Mouse (Mus musculus) thymus, adult 2 months (tissue): Measurements from ENCODE around the gene Shisa8.

Source experiments
- CTCF ChIP-seq: fragments of 200-500 bp; IDR thresholded peaks from 2 replicates; pipeline ENCODE4 v1.5.1; 2012; ENCODE audit warnings: mild to moderate bottlenecking, control low read depth, low read length, moderate library complexity, borderline replicate concordance; ENCODE audit not compliant: control insufficient read depth, poor library complexity, insufficient read depth; ENCODE audit errors: extremely low read depth
- POLR2A ChIP-seq: fragments of 200-500 bp; IDR thresholded peaks from 2 replicates; pipeline ENCODE4 v1.6.1; 2012; ENCODE audit warnings: mild to moderate bottlenecking, low read length, control low read depth, moderate library complexity; ENCODE audit not compliant: control insufficient read depth, poor library complexity, insufficient read depth; ENCODE audit errors: extremely low read depth

- TF ChIP-seq POLR2A: no peak
- no peak for TF ChIP-seq CTCF
Observed at GRCm38 (mm10) chr15:82213222-82213621, 607 bp upstream of the Shisa8 start.
